Mouse (Mus musculus) erythroblast, embryonic 14.5 days (primary cell): ENCODE data around the gene Zfp382. TPM values are rescaled to one million over a fixed set of nuclear protein-coding genes. Genes with fewer than 3 reads are reported as not detected.

ENCODE experiments used
- H3K27me3 ChIP-seq: 2 replicates; pipeline ENCODE4 v1.6.1; 2012; ENCODE audit warnings: inconsistent platforms; ENCODE audit not compliant: control insufficient read depth
- H3K36me3 ChIP-seq: 2 replicates; pipeline ENCODE4 v1.6.1; 2012; ENCODE audit warnings: mild to moderate bottlenecking, inconsistent platforms; ENCODE audit not compliant: control insufficient read depth
- H3K4me1 ChIP-seq: 2 replicates; pipeline ENCODE4 v1.6.1; 2012; ENCODE audit warnings: inconsistent platforms; ENCODE audit not compliant: control insufficient read depth
- H3K4me3 ChIP-seq: replicated peaks from 2 replicates; pipeline ENCODE3; 2012; ENCODE audit warnings: moderate library complexity, mild to moderate bottlenecking, inconsistent platforms
- H3K9me3 ChIP-seq: 2 replicates; pipeline ENCODE4 v1.6.1; 2012; ENCODE audit warnings: low read length, inconsistent platforms, mixed read lengths; ENCODE audit not compliant: control insufficient read depth
- GATA1 ChIP-seq: IDR thresholded peaks from 2 replicates; pipeline ENCODE4 v1.6.1; 2012; ENCODE audit warnings: low read length, inconsistent platforms, mixed read lengths
- TAL1 ChIP-seq: IDR thresholded peaks from 3 replicates; pipeline ENCODE4 v1.6.1; 2012; ENCODE audit warnings: low read length, inconsistent platforms, mixed read lengths
- polyA plus RNA-seq: library from polyadenylated mRNA; stranded (reverse); fragments of >175 nt; gene quantifications from 2 replicates; pipeline ENCODE4 v1.2.3, GENCODE M21; 2012

Zfp382 gene
- polyA plus RNA-seq, 1 experiment, result not detected

DNA sequence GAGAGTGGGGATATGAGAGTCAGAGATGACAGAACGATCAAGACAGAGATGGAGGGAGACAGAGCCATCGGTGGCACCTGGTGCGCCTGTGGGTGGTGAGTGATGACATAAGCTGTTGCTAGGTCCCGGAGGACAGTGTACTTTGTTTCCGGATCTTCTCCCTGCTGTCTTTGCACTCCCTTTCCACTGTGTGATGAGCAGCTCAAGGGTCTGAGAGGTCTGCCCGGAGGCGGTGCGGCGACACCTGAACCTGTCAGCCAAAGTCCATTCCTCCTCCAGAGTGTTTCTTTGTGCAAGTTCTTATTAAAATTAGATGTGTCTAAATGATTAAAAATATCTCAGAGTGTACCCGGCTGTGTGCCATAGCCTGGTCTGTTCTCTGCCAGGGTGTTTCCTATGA is 15.1 kb downstream of the Zfp382 start:
- H3K4me1 ChIP-seq, result no peaks in the 10 kb centered on the region
- no peak for TF ChIP-seq GATA1
- peaks cover 7% of the 10 kb centered on the region for H3K9me3 ChIP-seq
- peaks cover 19% of the 10 kb centered on the region for H3K36me3 ChIP-seq
- no peak overlapping the region for H3K4me3 ChIP-seq
- H3K27me3 ChIP-seq, result no peaks in the 10 kb centered on the region

DNA sequence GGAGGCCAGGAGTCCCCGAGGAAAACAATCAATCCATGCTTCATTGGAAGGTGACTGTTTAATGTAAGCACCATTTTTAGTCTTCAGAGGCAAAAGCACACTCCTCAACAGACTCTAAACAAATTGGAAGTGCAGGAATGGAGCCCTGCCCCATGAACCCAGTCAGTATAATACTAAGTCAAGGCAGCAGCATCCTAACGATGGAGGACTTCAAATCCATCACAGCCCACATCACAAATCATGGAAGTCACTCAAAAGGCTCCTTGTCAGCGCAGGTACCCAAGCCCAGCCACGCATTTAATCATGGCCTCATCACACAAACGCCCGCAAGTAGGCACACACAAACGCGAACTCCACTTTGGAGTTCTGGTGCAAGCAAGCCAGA is 21.4 kb downstream of the Zfp382 start:
- no peak for TF ChIP-seq TAL1
- no peak for TF ChIP-seq GATA1
- peaks cover 10% of the 10 kb centered on the region for H3K27me3 ChIP-seq
- peak overlapping the region; percentile 46 for H3K4me3 ChIP-seq
- H3K36me3 ChIP-seq, result peaks cover 4% of the 10 kb centered on the region
- H3K4me1 ChIP-seq, result peaks cover 2% of the 10 kb centered on the region
- H3K9me3 ChIP-seq, result peaks cover 4% of the 10 kb centered on the region

- H3K9me3 ChIP-seq, result peaks cover 6% of the 10 kb centered on the region
- TF ChIP-seq TAL1, result no peak
- TF ChIP-seq GATA1, result no peak
- peak overlapping the region; percentile 46 for H3K4me3 ChIP-seq
- H3K36me3 ChIP-seq, result peaks cover 9% of the 10 kb centered on the region
- peaks cover 10% of the 10 kb centered on the region for H3K27me3 ChIP-seq
- peaks cover 2% of the 10 kb centered on the region for H3K4me1 ChIP-seq
Measured at GRCm38 (mm10) chr7:30143555-30144209, 21.9 kb downstream of the Zfp382 start.

- Histone ChIP-seq H3K9me3 (peaks cover 30% of the 10 kb centered on the region), H3K4me1 (peaks cover 2% of the 10 kb centered on the region), H3K27me3 (peaks cover 10% of the 10 kb centered on the region), H3K4me3 (no peak overlapping the region), H3K36me3 (peaks cover 26% of the 10 kb centered on the region)
- no peak for TF ChIP-seq GATA1
Measured at GRCm38 (mm10) chr7:30147011-30147410, 25.3 kb downstream of the Zfp382 start.

DNA sequence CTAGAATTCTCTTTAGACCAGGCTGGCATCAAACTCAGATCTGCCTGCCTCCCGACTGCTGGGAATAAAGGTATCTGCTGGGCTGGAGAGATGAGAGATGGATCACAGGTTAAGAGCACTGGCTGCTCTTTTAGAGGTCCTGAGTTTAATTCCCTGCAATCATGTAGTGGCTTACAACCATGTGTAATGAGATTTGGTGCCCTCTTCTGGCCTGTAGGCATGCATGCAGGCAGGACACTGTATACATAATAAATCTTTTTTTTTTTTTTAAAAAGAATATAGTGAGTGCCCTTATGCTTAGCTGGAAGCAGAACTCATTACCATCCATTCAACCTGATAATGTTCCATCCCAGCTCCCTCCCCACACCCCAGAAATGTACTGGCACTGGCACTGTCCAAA is 32.3 kb downstream of the Zfp382 start:
- Histone ChIP-seq H3K4me3 (no peak overlapping the region), H3K36me3 (peaks cover 66% of the 10 kb centered on the region), H3K9me3 (peaks cover 81% of the 10 kb centered on the region), H3K27me3 (no peaks in the 10 kb centered on the region; the same call in 1 of the 2 replicates), H3K4me1 (no peaks in the 10 kb centered on the region)
- TF ChIP-seq TAL1 (no peak), GATA1 (no peak)

DNA sequence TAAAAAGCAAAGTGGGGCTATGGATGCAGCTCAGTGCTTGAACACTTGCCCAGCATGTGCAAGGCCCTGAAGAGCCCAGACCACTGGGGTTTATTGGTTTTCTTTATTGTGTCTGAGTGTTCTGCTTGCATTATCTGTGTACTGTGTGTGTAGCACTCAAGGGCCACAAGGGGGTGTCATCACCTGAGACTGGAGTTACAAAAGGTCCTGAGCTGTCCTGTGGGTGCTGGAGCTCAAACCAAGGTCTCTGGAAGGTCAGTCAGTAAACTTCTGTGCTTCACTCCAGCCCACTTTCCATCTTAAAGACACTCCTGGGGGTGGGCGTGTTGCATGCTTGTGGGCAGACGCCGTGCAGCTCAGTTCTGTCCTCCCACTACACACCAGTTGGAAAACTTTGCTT is 33.8 kb downstream of the Zfp382 start:
- Histone ChIP-seq H3K36me3 (peaks cover 75% of the 10 kb centered on the region), H3K9me3 (peaks cover 80% of the 10 kb centered on the region), H3K27me3 (no peaks in the 10 kb centered on the region; the same call in 1 of the 2 replicates), H3K4me1 (no peaks in the 10 kb centered on the region), H3K4me3 (no peak overlapping the region)
- no peak for TF ChIP-seq TAL1
- no peak for TF ChIP-seq GATA1

DNA sequence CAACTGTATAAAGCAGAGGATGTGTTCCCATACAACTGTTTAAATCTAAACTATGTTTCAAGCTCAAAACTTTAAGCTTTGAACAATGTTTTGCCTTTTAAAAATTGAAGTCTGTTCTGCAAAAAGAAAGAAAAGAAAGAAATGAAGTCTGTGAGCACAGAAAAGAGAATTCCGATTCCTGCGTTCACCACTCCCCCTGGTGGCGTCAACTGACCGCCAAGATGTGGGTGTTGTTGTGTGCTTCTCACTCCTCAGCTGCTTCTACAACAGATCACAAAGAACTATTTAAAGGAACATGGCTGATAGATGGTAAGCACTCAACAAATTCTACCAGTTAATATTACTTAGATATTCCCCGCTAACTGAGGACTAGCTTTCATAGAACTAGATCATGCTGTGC is 41.4 kb downstream of the Zfp382 start:
- peaks cover 8% of the 10 kb centered on the region for H3K4me1 ChIP-seq
- H3K9me3 ChIP-seq, result peaks cover 58% of the 10 kb centered on the region
- no peaks in the 10 kb centered on the region; the same call in 1 of the 2 replicates for H3K27me3 ChIP-seq
- peaks cover 91% of the 10 kb centered on the region for H3K36me3 ChIP-seq
- TF ChIP-seq TAL1 (no peak), GATA1 (no peak)
- no peak overlapping the region for H3K4me3 ChIP-seq

DNA sequence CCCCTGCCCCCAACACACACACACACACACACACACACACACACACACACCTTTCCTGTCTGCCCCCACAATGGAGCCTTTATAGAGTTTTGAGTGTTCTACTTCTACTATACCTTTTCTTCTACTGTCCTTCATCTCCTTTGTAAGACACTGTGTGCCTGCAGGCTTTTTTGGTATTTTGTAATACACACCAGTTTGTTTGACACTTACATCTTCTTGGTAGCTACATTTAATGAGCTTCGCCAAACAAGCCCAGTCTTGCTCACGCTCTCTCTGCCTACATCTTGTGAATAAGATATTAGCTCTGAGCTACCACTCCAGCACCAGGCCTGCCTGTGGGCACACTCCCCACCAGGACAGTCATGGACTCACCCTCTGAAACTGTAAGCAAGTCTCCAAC is 43.0 kb downstream of the Zfp382 start:
- Histone ChIP-seq H3K36me3 (peaks cover 75% of the 10 kb centered on the region), H3K9me3 (peaks cover 44% of the 10 kb centered on the region), H3K4me1 (peaks cover 13% of the 10 kb centered on the region), H3K4me3 (no peak overlapping the region), H3K27me3 (no peaks in the 10 kb centered on the region; the same call in 1 of the 2 replicates)
- no peak for TF ChIP-seq TAL1
- no peak for TF ChIP-seq GATA1

GRCm38 (mm10) chr7:30168914-30169582 is 47.3 kb downstream of the Zfp382 start:
- TF ChIP-seq TAL1, result no peak
- TF ChIP-seq GATA1, result no peak
- H3K4me1 ChIP-seq, result peaks cover 28% of the 10 kb centered on the region
- H3K36me3 ChIP-seq, result peaks cover 32% of the 10 kb centered on the region

More at GRCm38 (mm10) chr7:30168914-30169582, 47.3 kb downstream of the Zfp382 start:
- Histone ChIP-seq H3K4me3 (peak overlapping the region; percentile 87), H3K9me3 (peaks cover 7% of the 10 kb centered on the region), H3K27me3 (no peaks in the 10 kb centered on the region)
